ENCODE assay signal across 8 mouse cellular contexts in genomic region chrX:38251851-38252571, GRCm38 (mm10). TPM values are rescaled to one million over a fixed set of nuclear protein-coding genes. Genes with fewer than 3 reads are reported as not detected.
DNase-seq lines count a peak whose midpoint lies in the region; ATAC-seq and TF ChIP-seq lines count a peak whose summit lies in the region.

Tmem255a (minus strand) TSS chrX:38252439.

- no peak for ATAC-seq in liver, postnatal 0 days
- ATAC-seq in erythroblast, adult 5-6 weeks (replicated peaks; ENCODE audit: low FRiP score, poor library complexity, severe bottlenecking) = no peak

- TF ChIP-seq POLR2A in heart, adult 2 months (IDR thresholded peaks at IDR 0.05; ENCODE audit: insufficient read depth, low read depth, low read length) = no peak

- no peak within 1 kb of the TSS for H3K27ac ChIP-seq in heart, adult 2 months
- H3K27ac ChIP-seq in liver, postnatal 0 days (ENCODE audit: low read depth) = no peak within 1 kb of the TSS

- H3K27me3 ChIP-seq in heart, adult 2 months (ENCODE audit: control insufficient read depth, insufficient read depth, low read length) = no peaks in the 10 kb centered on the region
- H3K27me3 ChIP-seq in liver, postnatal 0 days (ENCODE audit: insufficient read depth, low read length) = peaks cover 12% of the 10 kb centered on the region; the same call in 1 of the 2 replicates

- no peaks in the 10 kb centered on the region for H3K9me3 ChIP-seq in liver, postnatal 0 days (ENCODE audit: low read length)

- H3K36me3 ChIP-seq in heart, adult 2 months (ENCODE audit: control insufficient read depth, insufficient read depth, low read length) = no peaks in the 10 kb centered on the region
- H3K36me3 ChIP-seq in liver, postnatal 0 days (replicated peaks; ENCODE audit: insufficient read depth, low read length) = no peaks in the 10 kb centered on the region

- peak; percentile 10 for DNase-seq in urinary bladder, postnatal 14 days (ENCODE audit: low spot score)
- no peak for DNase-seq in urinary bladder, postnatal 36 days (ENCODE audit: low spot score in 2 of 2)
- peak; percentile 15 to 32 for DNase-seq in cerebellum, postnatal 25 days
- peak; percentile 25 to 39 for DNase-seq in heart, adult 2 months
- peak; percentile 21 for DNase-seq in kidney, postnatal 10 days
- DNase-seq in liver, postnatal 0 days = peak; percentile 19
- DNase-seq in right cerebral cortex, adult 2 months (ENCODE audit: low spot score in 2 of 2) = peak; percentile 16 to 31

- peak within 1 kb of the TSS; percentile 43 for H3K4me3 ChIP-seq in heart, adult 2 months
- peak within 1 kb of the TSS; percentile 35 for H3K4me3 ChIP-seq in liver, postnatal 0 days (ENCODE audit: low read depth, low read length)

- H3K4me1 ChIP-seq in heart, adult 2 months (ENCODE audit: control insufficient read depth, insufficient read depth, low read length) = no peaks in the 10 kb centered on the region
- H3K4me1 ChIP-seq in liver, postnatal 0 days (ENCODE audit: insufficient read depth) = no peaks in the 10 kb centered on the region

- intact Hi-C loops in heart, adult 2 months (cut with DNase I) = loop anchor here (2.0 to 5.0 kb wide), 2 partner anchors 63 to 185 kb away; partner anchors contain the start of gene Zbtb33

- TF ChIP-seq EP300 in heart, adult 2 months (IDR thresholded peaks at IDR 0.05; ENCODE audit: insufficient read depth, low read depth, low read length) = no peak
- TF ChIP-seq EP300 in liver, postnatal 0 days (IDR thresholded peaks at IDR 0.05; ENCODE audit: low read depth) = no peak

- H3K79me2 ChIP-seq in heart, adult 2 months (replicated peaks; ENCODE audit: control insufficient read depth, insufficient read depth, low read length) = no peaks in the 10 kb centered on the region

- WGBS in heart, adult 2 months = 15% methylated on average over 22 of the region's 27 CpGs
- WGBS in liver, postnatal 0 days (ENCODE audit: insufficient replicate concordance) = 25% methylated on average over 21 of the region's 27 CpGs

- peak within 1 kb of the TSS; percentile 7 for H3K9ac ChIP-seq in heart, adult 2 months (ENCODE audit: low read depth, low read length)
- no peak within 1 kb of the TSS for H3K9ac ChIP-seq in liver, postnatal 0 days (replicated peaks)

- TF ChIP-seq CTCF in heart, adult 2 months (IDR thresholded peaks at IDR 0.05) = no peak
- TF ChIP-seq CTCF in liver, postnatal 0 days (IDR thresholded peaks at IDR 0.05; ENCODE audit: low read depth) = no peak

- H3K4me2 ChIP-seq in liver, postnatal 0 days (ENCODE audit: low read depth, low read length) = peak within 1 kb of the TSS; percentile 66

RNA-seq across cellular contexts. Expression of gene Tmem255a, which starts in this region (rescaled TPM):
- total RNA-seq in heart, adult 2 months (2021) = 1 to 10 TPM in 1 of 2 experiments, under 1 TPM in 1; 0.81 to 1.6 TPM
- polyA plus RNA-seq in heart, adult 2 months (2012; rRNA removed) = 1.00 and 1.6 TPM in 2 replicates
- 2.4 and 2.7 TPM in 2 replicates for polyA plus RNA-seq in liver, postnatal 0 days (2015; fragmentation: Nextera tagmentation; extraction: Ambion mirVana)
- total RNA-seq in erythroblast, adult 5-6 weeks (2015; ENCODE audit: low replicate concordance) = not detected in 2 replicates
- total RNA-seq in erythroblast, adult 5-6 weeks (2017; ENCODE audit: low replicate concordance) = 0.98 TPM in 1 of 2 replicates, not detected in the other

Comparison
In these comparisons a context has a peak if more than half of its experiments do, and no peak if none do; other contexts are left out.
1. DNase-seq: peak in urinary bladder, postnatal 14 days (single experiment), cerebellum, postnatal 25 days (2 of 2), heart, adult 2 months (2 of 2), kidney, postnatal 10 days (single experiment), liver, postnatal 0 days (single experiment) and right cerebral cortex, adult 2 months (2 of 2); none in urinary bladder, postnatal 36 days (0 of 2).